Mouse (Mus musculus) E14TG2a.4 (cell line): ENCODE results near the gene Slc2a4.

Experiments used
- CTCF ChIP-seq: conservative IDR thresholded peaks from 2 replicates; pipeline ENCODE4 v1.5.1; 2014; ENCODE audit warnings: low read length
- POU5F1 ChIP-seq: IDR thresholded peaks from 2 replicates; pipeline ENCODE4 v1.6.1; 2014; ENCODE audit warnings: low read length, borderline replicate concordance

DNA sequence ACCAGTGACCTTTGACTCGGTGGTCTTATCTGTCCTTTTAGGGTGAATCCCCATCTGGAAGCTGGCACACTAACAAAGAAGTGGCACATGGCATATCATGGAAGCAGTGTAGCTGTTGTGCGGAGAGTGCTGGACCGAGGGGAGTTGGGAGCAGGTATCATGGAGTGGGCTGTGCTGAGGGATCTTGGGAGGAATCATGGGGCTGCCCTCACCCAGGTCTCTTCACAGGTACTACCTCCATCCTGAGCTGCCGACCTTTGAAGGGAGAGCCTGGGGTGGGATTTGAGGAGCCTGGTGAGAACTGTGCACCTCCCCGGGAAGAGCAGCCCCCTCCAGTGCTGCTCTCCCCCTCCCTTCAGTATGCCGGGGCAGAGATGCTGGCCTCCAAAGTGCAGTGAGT, 36.3 kb downstream of the Slc2a4 start:
- no peak for TF ChIP-seq CTCF
- no peak for TF ChIP-seq POU5F1
